ENCODE assay signal across 23 mouse cellular contexts in genomic region chr13:83123596-83123995, GRCm38 (mm10).
"Had no signal": no experiment of that assay in that cellular context is flagged by ENCODE, and none has a peak within 500 bp of the region (broad histone marks: within the 10 kb centered on the region; RNA-seq: fewer than 3 reads in every experiment).

No protein-coding gene starts in this region.

- DNase-seq: gastrocnemius, postnatal 14 days; heart, adult 18-20 months; heart, postnatal 10 days; heart, postnatal 4 days; kidney, adult 2 months; kidney, adult 9 months; kidney, postnatal 14 days; kidney, postnatal 36 days; layer of hippocampus, adult 9-11 months; layer of hippocampus, postnatal 36 days; left cerebral cortex, postnatal 4 days had no signal

- H3K4me3 ChIP-seq: heart, embryonic 10.5 days; heart, embryonic 12.5 days; hindbrain, embryonic 10.5 days; hindbrain, embryonic 12.5 days; intestine, embryonic 15.5 days; kidney, embryonic 15.5 days; limb, embryonic 13.5 days; limb, embryonic 15.5 days; liver, embryonic 12.5 days had no signal

- H3K27ac ChIP-seq: heart, embryonic 10.5 days; hindbrain, embryonic 10.5 days; hindbrain, embryonic 12.5 days; hindbrain, embryonic 14.5 days; intestine, embryonic 15.5 days; kidney, embryonic 15.5 days; kidney, postnatal 0 days; limb, embryonic 13.5 days; limb, embryonic 15.5 days; liver, embryonic 12.5 days; liver, embryonic 14.5 days had no signal
